Mouse (Mus musculus) liver, adult 2 months (tissue): ENCODE results near the gene Clec4f.

ENCODE experiments used
- CTCF ChIP-seq: fragments of 200-500 bp; IDR thresholded peaks from 2 replicates; pipeline ENCODE4 v1.5.1; 2011; ENCODE audit warnings: low read depth, low read length, control low read depth
- POLR2A ChIP-seq: fragments of 200-500 bp; IDR thresholded peaks from 2 replicates; pipeline ENCODE4 v1.6.1; 2011; ENCODE audit warnings: low read length, control low read depth; ENCODE audit not compliant: insufficient read depth; ENCODE audit errors: extremely low read depth

DNA sequence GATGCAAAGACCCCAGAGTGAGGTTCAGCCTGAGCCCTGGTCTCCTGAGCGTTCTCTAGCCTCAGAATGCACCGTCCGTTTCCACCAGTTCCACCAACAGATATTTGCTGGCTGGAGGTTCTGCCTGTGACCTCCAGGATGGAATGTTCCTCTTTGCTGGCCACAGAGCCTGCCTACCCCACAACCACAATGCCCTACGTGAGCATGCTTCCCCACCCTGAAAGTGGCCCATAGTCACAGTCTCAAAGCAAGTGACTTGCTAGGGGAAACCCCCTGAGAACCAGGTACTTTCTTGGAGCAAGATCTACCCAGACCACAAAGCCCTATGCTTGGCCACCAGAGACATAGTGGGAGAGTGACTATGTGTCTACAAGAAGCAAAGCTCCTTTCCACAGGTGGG is 33.4 kb upstream of the Clec4f start:
- TF ChIP-seq POLR2A (no peak), CTCF (no peak)
